Mouse (Mus musculus): Measurements from ENCODE around the gene Fxyd4.

- no peak for TF ChIP-seq ZC3H11A (IDR thresholded peaks at IDR 0.05; ENCODE audit: low read depth, low read length)
- no peak for TF ChIP-seq CHD1 (IDR thresholded peaks at IDR 0.05; ENCODE audit: low read depth, low read length)
- no peak for TF ChIP-seq CTCF (conservative IDR thresholded peaks at IDR 0.05 in 1 of 2, IDR thresholded peaks at IDR 0.05 in 1 of 2; ENCODE audit: low read depth in 2 of 2, low read length in 2 of 2)
- TF ChIP-seq POLR2A (IDR thresholded peaks at IDR 0.05; ENCODE audit: low read depth, low read length): no peak
- TF ChIP-seq ZNF384 (IDR thresholded peaks at IDR 0.05; ENCODE audit: low read depth, low read length): no peak
- no peak for TF ChIP-seq USF1 (IDR thresholded peaks at IDR 0.05; ENCODE audit: low read depth, low read length)
- no peak for TF ChIP-seq HCFC1 (IDR thresholded peaks at IDR 0.05; ENCODE audit: low read depth, low read length)
- no peak for TF ChIP-seq ELF1 (IDR thresholded peaks at IDR 0.05; ENCODE audit: low read depth, low read length)
- TF ChIP-seq UBTF (IDR thresholded peaks at IDR 0.05; ENCODE audit: low read depth, low read length): no peak
- TF ChIP-seq SMC3 (IDR thresholded peaks at IDR 0.05; ENCODE audit: low read depth, low read length): no peak
- no peak for TF ChIP-seq CHD2 (IDR thresholded peaks at IDR 0.05; ENCODE audit: low read length)
- no peak for TF ChIP-seq IRF4 (IDR thresholded peaks at IDR 0.05; ENCODE audit: low read depth, low read length)
Observed at GRCm38 (mm10) chr6:117897800-117898199, 39.7 kb downstream of the Fxyd4 start.

Data from CH12.LX (cell line).